Mouse (Mus musculus) liver, embryonic 14.5 days (tissue): ENCODE data around the gene Kcnj11. TPM values are rescaled to one million over a fixed set of nuclear protein-coding genes. Genes with fewer than 3 reads are reported as not detected.

Experiments
- ATAC-seq: fragments of 200-750 bp; cut with Nextera tagmentation; 2 replicates; pipeline ENCODE4 v1.8.0; 2017; ENCODE audit warnings: moderate number of reproducible peaks, mild to moderate bottlenecking, moderate library complexity; ENCODE audit not compliant: insufficient read depth
- DNase-seq, 3 experiments: peaks; one replicate each; pipeline ENCODE4 v3.0.0-alpha.2; 2012 to 2013; ENCODE audit warnings: low read depth in 3 of 3, low spot score in 3 of 3
- H3K27ac ChIP-seq: fragments of 300-500 bp; sonication (generic); 2 replicates; pipeline ENCODE4 v1.5.1; 2014; ENCODE audit warnings: moderate library complexity, mild to moderate bottlenecking, control low read depth, inconsistent platforms
- H3K27me3 ChIP-seq: fragments of 300-500 bp; sonication (generic); 2 replicates; pipeline ENCODE4 v1.6.1; 2014; ENCODE audit warnings: mild to moderate bottlenecking, low read length, moderate library complexity; ENCODE audit not compliant: control insufficient read depth, insufficient read depth
- H3K36me3 ChIP-seq: fragments of 300-500 bp; sonication (generic); replicated peaks from 2 replicates; pipeline ENCODE4 v1.6.1; 2014; ENCODE audit warnings: low read depth; ENCODE audit not compliant: control insufficient read depth, insufficient read depth
- H3K4me1 ChIP-seq, 2 experiments: fragments of 200-500 bp in 1 of 2; fragments of 300-500 bp in 1 of 2; sonication (generic) in 1 of 2; replicated peaks; 2 replicates each; pipeline ENCODE4 v1.6.1; 2012 to 2014; ENCODE audit warnings: antibody characterized with exemption in 1 of 2, inconsistent platforms in 1 of 2, low read length in 1 of 2; ENCODE audit not compliant: control insufficient read depth in 2 of 2, insufficient read depth in 2 of 2
- H3K4me2 ChIP-seq: fragments of 300-500 bp; sonication (generic); 2 replicates; pipeline ENCODE4 v1.6.1; 2014; ENCODE audit warnings: low read depth, mild to moderate bottlenecking, control low read depth, moderate library complexity
- H3K4me3 ChIP-seq, 2 experiments: fragments of 200-500 bp in 1 of 2; fragments of 300-500 bp in 1 of 2; sonication (generic) in 1 of 2; 2 replicates each; pipeline ENCODE4 v1.5.1; 2012 to 2014; ENCODE audit warnings: low read depth in 2 of 2, low read length in 2 of 2, mild to moderate bottlenecking in 2 of 2, control low read depth in 1 of 2, inconsistent platforms in 1 of 2, moderate library complexity in 1 of 2; ENCODE audit not compliant: insufficient read depth in 1 of 2
- H3K9ac ChIP-seq: fragments of 300-500 bp; sonication (generic); replicated peaks from 2 replicates; pipeline ENCODE4 v1.6.1; 2014; ENCODE audit warnings: mild to moderate bottlenecking, control low read depth, moderate library complexity
- H3K9me3 ChIP-seq: fragments of 300-500 bp; sonication (generic); 2 replicates; pipeline ENCODE4 v1.6.1; 2016; ENCODE audit warnings: low read length, mixed read lengths; ENCODE audit not compliant: control insufficient read depth
- CTCF ChIP-seq: IDR thresholded peaks from 2 replicates; pipeline ENCODE4 v1.5.1; 2016; ENCODE audit warnings: antibody characterized with exemption, low read depth, control low read depth
- EP300 ChIP-seq: IDR thresholded peaks from 2 replicates; pipeline ENCODE4 v1.6.1; 2016; ENCODE audit warnings: antibody characterized with exemption, low read depth
- WGBS: fragments of 180-500 bp; shearing (Covaris S2); extraction: QIAGEN DNeasy Blood & Tissue Kit; methylation state at CpG from one replicate; pipeline ENCODE4 v1.1.7; 2014; ENCODE audit not compliant: insufficient replicate concordance; 5-methylcytosine and 5-hydroxymethylcytosine counted together
- polyA plus RNA-seq, 2 experiments: library from polyadenylated mRNA; depleted of rRNA in 1 of 2; stranded (reverse) in 1 of 2; unstranded in 1 of 2; fragments of >200 nt; fragmentation: Nextera tagmentation in 1 of 2; extraction: Ambion mirVana in 1 of 2; gene quantifications; 2 replicates each; pipeline versions ENCODE4 v1.2.1 to v1.2.3; 2012 to 2014

Kcnj11 gene
- 0.02 and 0.10 TPM in 2 replicates for polyA plus RNA-seq (2012; rRNA removed)
- not detected in 2 replicates for polyA plus RNA-seq (2014; fragmentation: Nextera tagmentation; extraction: Ambion mirVana)

- Histone ChIP-seq H3K9ac (no peak within 1 kb of the TSS), H3K27me3 (peaks cover 7% of the 10 kb centered on the region), H3K4me2 (peak within 1 kb of the TSS; percentile 52), H3K4me1 (no peaks in the 10 kb centered on the region), H3K27ac (no peak within 1 kb of the TSS), H3K4me3 (0 out of 4 replicates have a peak within 1 kb of the TSS, but pooled peaks of 1 of the 2 experiments have one; percentile 2), H3K36me3 (no peaks in the 10 kb centered on the region), H3K9me3 (no peaks in the 10 kb centered on the region)
- DNase-seq (peak; percentile 30 to 46 (median 30)), ATAC-seq (0 out of 2 replicates have a peak, but pooled peaks have one; percentile 45)
- whole genome bisulfite sequencing = 1% methylated on average over 34 of the region's 34 CpGs
- no peak for TF ChIP-seq EP300
- TF ChIP-seq CTCF = peak; percentile 75
Observed at GRCm38 (mm10) chr7:46100563-46100962, at the start of gene Kcnj11. Gene Kcnj11, minus strand, starts transcription at chr7:46100764.

GRCm38 (mm10) chr7:46147417-46147816 is 46.9 kb upstream of the Kcnj11 start:
- no peak for ATAC-seq

DNA sequence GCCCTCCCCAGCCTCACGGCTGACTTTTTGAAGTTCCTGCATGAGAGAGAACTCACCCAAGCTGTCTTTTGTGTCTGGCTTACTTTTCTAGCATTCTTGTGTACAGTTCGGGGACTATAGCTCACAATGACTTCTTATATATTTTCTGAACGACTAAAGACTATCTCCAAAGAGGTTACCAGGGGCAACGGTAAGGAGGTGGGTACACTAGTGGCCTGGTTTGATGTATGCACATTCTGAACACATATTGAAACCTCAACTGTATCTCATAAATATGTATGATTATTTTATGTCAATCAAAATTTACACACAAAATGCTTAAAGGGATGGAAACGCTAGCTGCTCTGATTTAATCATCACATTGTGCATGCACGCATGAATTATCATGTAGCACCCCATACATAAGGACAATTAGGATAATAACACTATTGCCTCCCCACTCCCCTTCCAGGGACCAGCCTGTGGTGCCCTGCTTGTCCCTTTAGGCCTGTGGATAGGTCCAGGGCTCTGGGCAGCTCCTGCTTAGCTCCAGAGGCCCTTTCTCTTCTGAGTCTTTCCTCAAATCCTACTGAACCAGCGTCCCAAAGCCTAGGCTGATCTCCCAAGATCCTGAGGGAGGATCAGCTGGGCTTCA is 46.2 kb upstream of the Kcnj11 start:
- Histone ChIP-seq H3K4me2 (no peak overlapping the region), H3K4me3 (no peak overlapping the region), H3K27ac (no peak overlapping the region), H3K27me3 (no peaks in the 10 kb centered on the region), H3K36me3 (no peaks in the 10 kb centered on the region), H3K9ac (no peak overlapping the region), H3K9me3 (no peaks in the 10 kb centered on the region), H3K4me1 (no peaks in the 10 kb centered on the region)
- TF ChIP-seq CTCF (no peak), EP300 (no peak)
- no peak for ATAC-seq
- DNase-seq = no peak
- 69% methylated on average over 7 of the region's 7 CpGs for WGBS

More at GRCm38 (mm10) chr7:46147417-46147816, 46.9 kb upstream of the Kcnj11 start:
- H3K27me3 ChIP-seq = no peaks in the 10 kb centered on the region
- 47% methylated on average over 7 of the region's 7 CpGs for WGBS
- H3K27ac ChIP-seq = no peak overlapping the region
- no peaks in the 10 kb centered on the region for H3K9me3 ChIP-seq
- DNase-seq = no peak
- H3K4me1 ChIP-seq = no peaks in the 10 kb centered on the region
- H3K4me2 ChIP-seq = no peak overlapping the region
- no peak overlapping the region for H3K4me3 ChIP-seq
- no peak for TF ChIP-seq EP300
- no peak for TF ChIP-seq CTCF
- H3K36me3 ChIP-seq = no peaks in the 10 kb centered on the region
- no peak overlapping the region for H3K9ac ChIP-seq

DNA sequence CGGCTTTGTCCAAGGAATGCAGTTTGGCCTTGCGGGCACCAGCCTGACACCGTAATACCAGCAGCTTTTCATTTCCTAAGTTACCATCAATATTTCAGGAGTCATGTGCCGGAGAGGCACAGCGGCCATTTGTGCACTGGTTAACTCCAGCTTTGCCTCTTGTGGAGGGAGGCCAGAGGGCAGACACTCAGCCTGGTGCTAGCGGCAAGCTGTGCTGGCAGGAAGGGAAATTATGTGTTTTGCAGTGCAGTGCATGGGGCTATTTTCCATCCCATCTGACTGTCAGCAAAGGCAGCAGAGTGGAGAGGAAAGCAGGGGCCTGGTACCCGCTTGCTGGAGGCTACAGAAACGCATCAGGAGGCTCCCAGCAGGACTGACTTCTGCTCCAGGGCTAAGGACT is 43.5 kb upstream of the Kcnj11 start:
- H3K27ac ChIP-seq = no peak overlapping the region
- TF ChIP-seq EP300 (no peak), CTCF (no peak)
- H3K4me3 ChIP-seq = no peak overlapping the region
- H3K27me3 ChIP-seq = no peaks in the 10 kb centered on the region
- H3K36me3 ChIP-seq = no peaks in the 10 kb centered on the region
- no peaks in the 10 kb centered on the region for H3K9me3 ChIP-seq
- 77% methylated on average over 8 of the region's 8 CpGs for WGBS
- DNase-seq (no peak), ATAC-seq (no peak)
- H3K4me2 ChIP-seq = no peak overlapping the region
- no peaks in the 10 kb centered on the region for H3K4me1 ChIP-seq
- H3K9ac ChIP-seq = no peak overlapping the region

DNA sequence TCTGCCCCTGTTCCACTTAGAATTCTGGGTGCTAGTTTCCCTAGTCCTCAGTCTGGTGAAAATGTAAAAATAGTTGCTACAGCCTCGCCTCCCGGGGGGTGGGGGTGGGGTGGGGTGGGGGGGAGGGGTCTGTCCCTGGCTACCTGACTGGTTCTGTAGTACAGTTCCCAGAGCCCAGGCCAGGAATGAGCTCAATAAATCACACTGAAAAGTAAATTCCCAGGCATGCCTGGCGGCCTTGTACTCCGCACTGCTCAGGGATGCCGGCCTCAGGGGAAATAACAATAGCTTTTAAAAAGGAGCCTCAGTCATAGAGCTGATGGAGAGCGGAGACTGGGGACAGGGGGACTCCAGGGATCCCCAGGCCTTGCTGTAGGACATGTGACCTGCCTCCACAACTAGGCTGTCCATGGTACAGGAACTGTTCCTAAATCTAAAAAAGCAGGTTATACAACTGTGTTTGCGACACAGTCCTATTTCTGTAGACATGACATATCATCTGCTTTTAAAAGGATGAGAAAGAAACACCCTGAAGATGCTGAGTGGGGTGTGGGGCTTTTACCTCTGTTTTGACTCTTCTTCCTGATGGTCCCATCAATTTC is 37.9 kb upstream of the Kcnj11 start:
- Histone ChIP-seq H3K4me3 (no peak overlapping the region), H3K9me3 (no peaks in the 10 kb centered on the region), H3K4me1 (no peaks in the 10 kb centered on the region), H3K27me3 (no peaks in the 10 kb centered on the region), H3K4me2 (no peak overlapping the region), H3K36me3 (no peaks in the 10 kb centered on the region), H3K27ac (no peak overlapping the region), H3K9ac (no peak overlapping the region)
- DNase-seq (no peak), ATAC-seq (no peak)
- TF ChIP-seq CTCF = no peak
- TF ChIP-seq EP300 = no peak
- WGBS = 40% methylated on average over 7 of the region's 7 CpGs
